Mouse (Mus musculus): Measurements from ENCODE around the gene Ttc29. TPM values are rescaled to one million over a fixed set of nuclear protein-coding genes. Genes with fewer than 3 reads are reported as not detected.

The Ttc29 gene
- polyA plus RNA-seq (2012; rRNA removed), result 0.04 TPM in 1 of 2 replicates, not detected in the other
- polyA plus RNA-seq (2014; fragmentation: Nextera tagmentation; extraction: Ambion mirVana), result 0.37 TPM in 1 of 2 replicates, not detected in the other

GRCm38 (mm10) chr8:78213074-78213473, at the start of gene Ttc29:
Gene Ttc29 (plus strand): TSS chr8:78213297.
- H3K4me3 ChIP-seq (replicated peaks; ENCODE audit: low read length), result no peak within 1 kb of the TSS
- no peak within 1 kb of the TSS for H3K27ac ChIP-seq (replicated peaks; ENCODE audit: low read depth, low read length)
- no peak for TF ChIP-seq POLR2A (IDR thresholded peaks at IDR 0.05; ENCODE audit: borderline replicate concordance, extremely low read depth, insufficient read depth, insufficient read length)
- DNase-seq (ENCODE audit: low spot score) (peak; percentile 84), ATAC-seq (ENCODE audit: low FRiP score, low read depth) (peak; percentile 95)
- no peaks in the 10 kb centered on the region for H3K9me3 ChIP-seq (ENCODE audit: control insufficient read depth, low read length)
- no peak within 1 kb of the TSS for H3K9ac ChIP-seq (ENCODE audit: low read depth, low read length, severe bottlenecking)
- no peaks in the 10 kb centered on the region for H3K36me3 ChIP-seq (ENCODE audit: control insufficient read depth, insufficient read depth, low read length)
- H3K27me3 ChIP-seq (ENCODE audit: control insufficient read depth, insufficient read depth, low read length), result no peaks in the 10 kb centered on the region
- WGBS, result under 1% methylated on average over 11 of the region's 11 CpGs
- H3K4me2 ChIP-seq (replicated peaks; ENCODE audit: low read depth, low read length, severe bottlenecking), result peak within 1 kb of the TSS; percentile 32; the same call in 1 of the 2 replicates
- H3K4me1 ChIP-seq (ENCODE audit: control insufficient read depth, insufficient read depth, low read length), result 0 out of 2 replicates have a peak, but pooled peaks cover 3% of the 10 kb centered on the region

DNA sequence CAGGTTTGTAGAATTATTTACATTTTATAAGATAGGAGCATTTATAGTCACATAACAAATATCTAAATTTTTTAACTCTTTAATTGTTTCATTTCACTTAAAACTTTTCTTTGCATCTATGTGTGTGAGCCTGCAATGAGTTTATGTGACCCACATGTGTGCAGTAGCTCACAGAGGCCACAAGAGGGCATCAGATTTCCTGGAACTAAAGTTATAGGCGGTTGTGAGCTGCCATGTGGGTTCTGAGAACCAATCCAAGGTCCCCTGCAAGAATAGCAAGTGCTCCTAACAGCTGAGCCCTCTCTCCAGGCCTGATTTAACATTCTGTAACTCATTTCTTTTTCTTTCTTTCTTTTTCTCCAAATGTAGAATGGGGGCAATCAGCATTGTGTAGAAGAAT, 41.7 kb upstream of the Ttc29 start:
- Histone ChIP-seq H3K36me3 (ENCODE audit: control insufficient read depth, insufficient read depth, low read length) (no peaks in the 10 kb centered on the region), H3K27ac (replicated peaks; ENCODE audit: low read depth, low read length) (no peak overlapping the region), H3K27me3 (ENCODE audit: control insufficient read depth, insufficient read depth, low read length) (no peaks in the 10 kb centered on the region), H3K9me3 (ENCODE audit: control insufficient read depth, low read length) (no peaks in the 10 kb centered on the region), H3K9ac (ENCODE audit: low read depth, low read length, severe bottlenecking) (no peak overlapping the region), H3K4me1 (ENCODE audit: control insufficient read depth, insufficient read depth, low read length) (no peaks in the 10 kb centered on the region), H3K4me3 (replicated peaks; ENCODE audit: low read length) (no peak overlapping the region), H3K4me2 (replicated peaks; ENCODE audit: low read depth, low read length, severe bottlenecking) (no peak overlapping the region)
- ATAC-seq (ENCODE audit: low FRiP score, low read depth) (no peak), DNase-seq (ENCODE audit: low spot score) (no peak)
- no peak for TF ChIP-seq POLR2A (IDR thresholded peaks at IDR 0.05; ENCODE audit: borderline replicate concordance, extremely low read depth, insufficient read depth, insufficient read length)
- WGBS, result 87% methylated on average over 1 of the region's 1 CpGs

DNA sequence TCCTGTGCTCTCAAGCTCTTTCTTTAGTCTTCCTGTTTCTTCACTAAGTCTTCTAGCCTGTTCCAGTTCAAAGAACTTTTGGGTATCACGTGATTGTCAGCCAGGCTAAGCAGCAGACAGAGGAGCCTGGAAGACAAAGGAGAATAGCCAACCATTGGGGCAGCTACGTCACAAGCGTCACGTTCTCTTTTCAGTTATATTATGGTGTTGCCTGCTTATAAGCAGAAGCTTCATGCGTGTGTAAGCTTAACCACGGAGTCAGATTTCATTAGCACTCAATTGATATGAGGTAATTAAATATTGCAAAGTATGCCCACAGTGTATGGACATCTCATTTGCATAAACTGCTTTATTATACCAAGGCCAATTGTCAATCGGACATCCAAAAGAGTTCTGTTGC, 30.4 kb upstream of the Ttc29 start:
- H3K27ac ChIP-seq (replicated peaks; ENCODE audit: low read depth, low read length), result no peak overlapping the region
- H3K27me3 ChIP-seq (ENCODE audit: control insufficient read depth, insufficient read depth, low read length), result no peaks in the 10 kb centered on the region
- H3K4me3 ChIP-seq (replicated peaks; ENCODE audit: low read length), result no peak overlapping the region
- H3K9ac ChIP-seq (ENCODE audit: low read depth, low read length, severe bottlenecking), result no peak overlapping the region
- H3K4me1 ChIP-seq (ENCODE audit: control insufficient read depth, insufficient read depth, low read length), result no peaks in the 10 kb centered on the region
- 72% methylated on average over 7 of the region's 7 CpGs for WGBS
- no peak for DNase-seq (ENCODE audit: low spot score)
- H3K9me3 ChIP-seq (ENCODE audit: control insufficient read depth, low read length), result peaks cover 4% of the 10 kb centered on the region; the same call in 1 of the 2 replicates
- H3K36me3 ChIP-seq (ENCODE audit: control insufficient read depth, insufficient read depth, low read length), result no peaks in the 10 kb centered on the region
- TF ChIP-seq POLR2A (IDR thresholded peaks at IDR 0.05; ENCODE audit: borderline replicate concordance, extremely low read depth, insufficient read depth, insufficient read length), result no peak
- no peak for ATAC-seq (ENCODE audit: low FRiP score, low read depth)
- no peak overlapping the region for H3K4me2 ChIP-seq (replicated peaks; ENCODE audit: low read depth, low read length, severe bottlenecking)

GRCm38 (mm10) chr8:78183414-78183813, 29.7 kb upstream of the Ttc29 start:
- ATAC-seq (ENCODE audit: low FRiP score, low read depth) (no peak), DNase-seq (ENCODE audit: low spot score) (no peak)
- Histone ChIP-seq H3K9me3 (ENCODE audit: control insufficient read depth, low read length) (peaks cover 4% of the 10 kb centered on the region; the same call in 1 of the 2 replicates), H3K27ac (replicated peaks; ENCODE audit: low read depth, low read length) (no peak overlapping the region), H3K27me3 (ENCODE audit: control insufficient read depth, insufficient read depth, low read length) (no peaks in the 10 kb centered on the region), H3K4me1 (ENCODE audit: control insufficient read depth, insufficient read depth, low read length) (no peaks in the 10 kb centered on the region), H3K4me3 (replicated peaks; ENCODE audit: low read length) (no peak overlapping the region), H3K9ac (ENCODE audit: low read depth, low read length, severe bottlenecking) (no peak overlapping the region), H3K36me3 (ENCODE audit: control insufficient read depth, insufficient read depth, low read length) (no peaks in the 10 kb centered on the region), H3K4me2 (replicated peaks; ENCODE audit: low read depth, low read length, severe bottlenecking) (no peak overlapping the region)
- no peak for TF ChIP-seq POLR2A (IDR thresholded peaks at IDR 0.05; ENCODE audit: borderline replicate concordance, extremely low read depth, insufficient read depth, insufficient read length)
- 67% methylated on average over 6 of the region's 6 CpGs for WGBS

- Histone ChIP-seq H3K9me3 (ENCODE audit: control insufficient read depth, low read length) (no peaks in the 10 kb centered on the region), H3K27me3 (ENCODE audit: control insufficient read depth, insufficient read depth, low read length) (no peaks in the 10 kb centered on the region), H3K4me2 (replicated peaks; ENCODE audit: low read depth, low read length, severe bottlenecking) (no peak overlapping the region), H3K4me1 (ENCODE audit: control insufficient read depth, insufficient read depth, low read length) (no peaks in the 10 kb centered on the region), H3K9ac (ENCODE audit: low read depth, low read length, severe bottlenecking) (no peak overlapping the region), H3K27ac (replicated peaks; ENCODE audit: low read depth, low read length) (no peak overlapping the region), H3K4me3 (replicated peaks; ENCODE audit: low read length) (no peak overlapping the region), H3K36me3 (ENCODE audit: control insufficient read depth, insufficient read depth, low read length) (no peaks in the 10 kb centered on the region)
- DNase-seq (ENCODE audit: low spot score) (no peak), ATAC-seq (ENCODE audit: low FRiP score, low read depth) (no peak)
- TF ChIP-seq POLR2A (IDR thresholded peaks at IDR 0.05; ENCODE audit: borderline replicate concordance, extremely low read depth, insufficient read depth, insufficient read length), result no peak
Observed at GRCm38 (mm10) chr8:78187087-78187486, 26.0 kb upstream of the Ttc29 start.

GRCm38 (mm10) chr8:78204229-78204628, 8.9 kb upstream of the Ttc29 start:
- H3K4me2 ChIP-seq (replicated peaks; ENCODE audit: low read depth, low read length, severe bottlenecking), result no peak overlapping the region
- ATAC-seq (ENCODE audit: low FRiP score, low read depth) (no peak), DNase-seq (ENCODE audit: low spot score) (no peak)
- H3K4me1 ChIP-seq (ENCODE audit: control insufficient read depth, insufficient read depth, low read length), result no peaks in the 10 kb centered on the region
- 26% methylated on average over 5 of the region's 5 CpGs for WGBS
- no peaks in the 10 kb centered on the region for H3K27me3 ChIP-seq (ENCODE audit: control insufficient read depth, insufficient read depth, low read length)
- TF ChIP-seq POLR2A (IDR thresholded peaks at IDR 0.05; ENCODE audit: borderline replicate concordance, extremely low read depth, insufficient read depth, insufficient read length), result no peak
- no peak overlapping the region for H3K9ac ChIP-seq (ENCODE audit: low read depth, low read length, severe bottlenecking)
- H3K4me3 ChIP-seq (replicated peaks; ENCODE audit: low read length), result no peak overlapping the region
- no peak overlapping the region for H3K27ac ChIP-seq (replicated peaks; ENCODE audit: low read depth, low read length)
- H3K9me3 ChIP-seq (ENCODE audit: control insufficient read depth, low read length), result no peaks in the 10 kb centered on the region
- no peaks in the 10 kb centered on the region for H3K36me3 ChIP-seq (ENCODE audit: control insufficient read depth, insufficient read depth, low read length)

All from limb, embryonic 14.5 days (tissue).